In genomic region chr6:28834046-28834445, GRCm38 (mm10) we compare ENCODE assay signal across 10 mouse cellular contexts. TPM values are rescaled to one million over a fixed set of nuclear protein-coding genes. Genes with fewer than 3 reads are reported as not detected.
DNase-seq lines count a peak whose midpoint lies in the region; ATAC-seq and TF ChIP-seq lines count a peak whose summit lies in the region.
"Had no signal": no experiment of that assay in that cellular context is flagged by ENCODE, and none has a peak within 500 bp of the region (broad histone marks: within the 10 kb centered on the region; RNA-seq: fewer than 3 reads in every experiment).

No protein-coding gene starts in this region.

- no peak for ATAC-seq in kidney, postnatal 0 days (replicated peaks; ENCODE audit: low FRiP score, low read depth)
- no peak for ATAC-seq in forebrain, embryonic 13.5 days
- no peak for ATAC-seq in limb, embryonic 11.5 days (ENCODE audit: insufficient number of reproducible peaks, low FRiP score, low TSS enrichment, low read depth)

- no peak overlapping the region for H3K9ac ChIP-seq in kidney, postnatal 0 days (ENCODE audit: low read depth, low read length)
- peak overlapping the region; percentile 94 for H3K9ac ChIP-seq in forebrain, embryonic 13.5 days
- no peak overlapping the region for H3K9ac ChIP-seq in limb, embryonic 11.5 days (ENCODE audit: low read length)
- H3K9ac ChIP-seq: liver, postnatal 0 days had no signal

- H3K9me3 ChIP-seq in kidney, postnatal 0 days (replicated peaks; ENCODE audit: low read length), result no peaks in the 10 kb centered on the region
- H3K9me3 ChIP-seq in forebrain, embryonic 13.5 days (replicated peaks), result no peaks in the 10 kb centered on the region
- H3K9me3 ChIP-seq in limb, embryonic 11.5 days (ENCODE audit: control insufficient read depth, low read length), result 0 out of 2 replicates have a peak, but pooled peaks cover 2% of the 10 kb centered on the region

- H3K4me2 ChIP-seq in kidney, postnatal 0 days (ENCODE audit: low read length), result 0 out of 2 replicates have a peak overlapping the region, but pooled peaks have one; percentile 100
- peak overlapping the region; percentile 99 for H3K4me2 ChIP-seq in forebrain, embryonic 13.5 days
- H3K4me2 ChIP-seq in limb, embryonic 11.5 days (ENCODE audit: low read depth, severe bottlenecking), result peak overlapping the region; percentile 100

- no peaks in the 10 kb centered on the region for H3K4me1 ChIP-seq in kidney, postnatal 0 days (replicated peaks; ENCODE audit: insufficient read depth, low read length)
- peaks cover 37% of the 10 kb centered on the region for H3K4me1 ChIP-seq in forebrain, embryonic 13.5 days
- peaks cover 9% of the 10 kb centered on the region; the same call in 1 of the 2 replicates for H3K4me1 ChIP-seq in limb, embryonic 11.5 days (ENCODE audit: control insufficient read depth, insufficient read depth, low read length)

- no peak overlapping the region for H3K27ac ChIP-seq in kidney, postnatal 0 days
- H3K27ac ChIP-seq in forebrain, embryonic 13.5 days, result no peak overlapping the region
- H3K27ac ChIP-seq in limb, embryonic 11.5 days (replicated peaks; ENCODE audit: low read depth, low read length), result no peak overlapping the region

- no peak overlapping the region for H3K4me3 ChIP-seq in kidney, postnatal 0 days (replicated peaks; ENCODE audit: low read depth, low read length)
- H3K4me3 ChIP-seq in forebrain, embryonic 13.5 days, result peak overlapping the region; percentile 78
- no peak overlapping the region for H3K4me3 ChIP-seq in limb, embryonic 11.5 days (ENCODE audit: low read depth, low read length)

- DNase-seq in kidney, postnatal 0 days (ENCODE audit: low spot score), result no peak
- no peak for DNase-seq in kidney, postnatal 14 days
- DNase-seq in limb, embryonic 11.5 days (ENCODE audit: low spot score), result no peak
- DNase-seq in retina, embryonic 14.5 days (ENCODE audit: low spot score), result peak; percentile 26
- DNase-seq in spleen, postnatal 10 days (ENCODE audit: low spot score in 2 of 2), result no peak
- no peak for DNase-seq in frontal cortex, postnatal 36 days (ENCODE audit: low spot score in 2 of 2)
- no peak for DNase-seq in left cerebral cortex, adult 11 months (ENCODE audit: low spot score)
- DNase-seq: liver, postnatal 0 days; thymus, adult 18-20 months had no signal

- no peak for TF ChIP-seq CTCF in kidney, postnatal 0 days (IDR thresholded peaks at IDR 0.05; ENCODE audit: low read depth)

- no peaks in the 10 kb centered on the region for H3K36me3 ChIP-seq in kidney, postnatal 0 days (ENCODE audit: insufficient read depth, low read length)
- peaks cover 8% of the 10 kb centered on the region; the same call in 1 of the 2 replicates for H3K36me3 ChIP-seq in forebrain, embryonic 13.5 days (ENCODE audit: poor library complexity, severe bottlenecking)
- no peaks in the 10 kb centered on the region for H3K36me3 ChIP-seq in limb, embryonic 11.5 days (ENCODE audit: control insufficient read depth, insufficient read depth, low read length)

- 73% methylated on average over 2 of the region's 2 CpGs for WGBS in kidney, postnatal 0 days
- WGBS in forebrain, embryonic 13.5 days, result 28% methylated on average over 2 of the region's 2 CpGs
- WGBS in limb, embryonic 11.5 days, result 59% methylated on average over 2 of the region's 2 CpGs

- H3K27me3 ChIP-seq in kidney, postnatal 0 days (ENCODE audit: insufficient read depth, low read length), result no peaks in the 10 kb centered on the region
- 0 out of 2 replicates have a peak, but pooled peaks cover 10% of the 10 kb centered on the region for H3K27me3 ChIP-seq in forebrain, embryonic 13.5 days
- peaks cover 25% of the 10 kb centered on the region for H3K27me3 ChIP-seq in limb, embryonic 11.5 days (ENCODE audit: control insufficient read depth, insufficient read depth, low read length)

RNA-seq across cellular contexts. Expression of gene Lrrc4, which starts 2.5 kb away (rescaled TPM):
- polyA plus RNA-seq in kidney, postnatal 0 days (2015; fragmentation: Nextera tagmentation; extraction: Ambion mirVana), result 0.66 and 0.80 TPM in 2 replicates
- polyA plus RNA-seq in forebrain, embryonic 13.5 days (2015; fragmentation: Nextera tagmentation; extraction: Ambion mirVana), result 3.8 and 4.3 TPM in 2 replicates
- 0.33 and 0.48 TPM in 2 replicates for polyA plus RNA-seq in limb, embryonic 11.5 days (2014; fragmentation: Nextera tagmentation; extraction: Ambion mirVana)
